Comparison of ENCODE assay signal across 8 mouse cellular contexts in the genomic region with DNA sequence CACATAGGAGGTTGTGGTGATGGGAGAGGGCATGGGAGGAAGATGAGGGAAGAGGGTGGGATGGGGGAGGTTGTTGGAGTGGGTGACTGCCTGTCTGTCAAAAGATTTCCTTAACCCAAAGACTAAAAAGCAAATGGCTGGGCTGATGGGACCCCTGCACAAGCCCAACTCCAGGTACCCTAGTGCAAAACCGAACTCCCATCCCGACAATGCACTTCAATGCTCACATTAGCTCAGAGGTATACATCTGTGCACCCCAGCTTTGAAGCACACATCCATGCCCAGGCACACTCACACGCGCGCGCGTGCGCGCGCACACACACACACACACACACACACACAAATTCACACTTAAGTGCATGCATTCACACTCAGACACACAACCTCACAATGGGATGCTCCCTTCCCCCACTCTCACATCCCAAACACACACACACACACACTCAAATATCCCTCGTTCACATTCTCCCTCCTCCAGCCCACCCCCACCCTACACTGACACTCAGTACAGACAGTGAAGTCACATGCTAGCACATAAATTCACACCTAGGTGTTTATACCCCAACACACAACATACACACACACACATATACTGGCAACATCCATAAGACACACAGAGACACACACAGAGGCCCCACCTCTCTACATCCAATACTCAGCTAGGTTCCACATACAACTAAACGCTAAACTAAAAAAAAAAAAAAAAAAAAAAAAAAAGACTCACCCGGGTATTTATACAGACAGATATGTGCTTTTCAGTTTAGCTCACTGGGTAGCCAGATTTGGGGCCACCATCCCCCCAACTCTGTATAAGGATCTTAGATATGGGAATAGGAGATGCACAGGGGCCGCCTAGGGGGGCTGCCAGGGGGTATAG. TPM values are rescaled to one million over a fixed set of nuclear protein-coding genes. Genes with fewer than 3 reads are reported as not detected.
DNase-seq lines count a peak whose midpoint lies in the region; ATAC-seq and TF ChIP-seq lines count a peak whose summit lies in the region.
"Had no signal": no experiment of that assay in that cellular context is flagged by ENCODE, and none has a peak within 500 bp of the region (broad histone marks: within the 10 kb centered on the region; RNA-seq: fewer than 3 reads in every experiment).

No protein-coding gene starts in this region.

- peak; percentile 57; the same call in 1 of the 2 replicates for TF ChIP-seq POLR2A in limb, embryonic 14.5 days (IDR thresholded peaks at IDR 0.05; ENCODE audit: borderline replicate concordance, extremely low read depth, insufficient read depth, insufficient read length)

- H3K36me3 ChIP-seq in lung, embryonic 16.5 days (ENCODE audit: control insufficient read depth, insufficient read depth, low read length): no peaks in the 10 kb centered on the region
- H3K36me3 ChIP-seq in forebrain, embryonic 14.5 days (ENCODE audit: control insufficient read depth, insufficient read depth, low read length): no peaks in the 10 kb centered on the region
- peaks cover 27% of the 10 kb centered on the region for H3K36me3 ChIP-seq in limb, embryonic 14.5 days (ENCODE audit: control insufficient read depth, insufficient read depth, low read length)
- H3K36me3 ChIP-seq in stomach, embryonic 15.5 days: no peaks in the 10 kb centered on the region

- 52% methylated on average over 14 of the region's 14 CpGs for WGBS in lung, embryonic 16.5 days
- 83% methylated on average over 14 of the region's 14 CpGs for WGBS in forebrain, embryonic 14.5 days
- 43% methylated on average over 14 of the region's 14 CpGs for WGBS in limb, embryonic 14.5 days
- 59% methylated on average over 14 of the region's 14 CpGs for WGBS in stomach, embryonic 15.5 days

- H3K4me2 ChIP-seq in lung, embryonic 16.5 days (ENCODE audit: low read depth, low read length): peak overlapping the region; percentile 69
- H3K4me2 ChIP-seq in forebrain, embryonic 14.5 days (ENCODE audit: low read length): peak overlapping the region; percentile 36; the same call in 1 of the 2 replicates
- H3K4me2 ChIP-seq in limb, embryonic 14.5 days (replicated peaks; ENCODE audit: low read depth, low read length, severe bottlenecking): peak overlapping the region; percentile 95
- H3K4me2 ChIP-seq in stomach, embryonic 15.5 days: peak overlapping the region; percentile 52

- no peaks in the 10 kb centered on the region for H3K27me3 ChIP-seq in lung, embryonic 16.5 days (ENCODE audit: control insufficient read depth, insufficient read depth, low read depth, low read length)
- H3K27me3 ChIP-seq in forebrain, embryonic 14.5 days (replicated peaks; ENCODE audit: control insufficient read depth, insufficient read depth, low read length): no peaks in the 10 kb centered on the region
- no peaks in the 10 kb centered on the region for H3K27me3 ChIP-seq in limb, embryonic 14.5 days (ENCODE audit: control insufficient read depth, insufficient read depth, low read length)
- no peaks in the 10 kb centered on the region for H3K27me3 ChIP-seq in stomach, embryonic 15.5 days (replicated peaks)

- peak overlapping the region; percentile 98 for H3K27ac ChIP-seq in lung, embryonic 16.5 days (ENCODE audit: low read length)
- H3K27ac ChIP-seq in forebrain, embryonic 14.5 days (ENCODE audit: low read depth, low read length): no peak overlapping the region
- H3K27ac ChIP-seq in limb, embryonic 14.5 days (replicated peaks; ENCODE audit: low read depth, low read length): peak overlapping the region; percentile 100
- peak overlapping the region; percentile 91 for H3K27ac ChIP-seq in stomach, embryonic 15.5 days

- H3K9me3 ChIP-seq in lung, embryonic 16.5 days (ENCODE audit: control insufficient read depth, low read length): no peaks in the 10 kb centered on the region
- H3K9me3 ChIP-seq in forebrain, embryonic 14.5 days (replicated peaks; ENCODE audit: control insufficient read depth, low read length): no peaks in the 10 kb centered on the region
- no peaks in the 10 kb centered on the region for H3K9me3 ChIP-seq in limb, embryonic 14.5 days (ENCODE audit: control insufficient read depth, low read length)
- no peaks in the 10 kb centered on the region for H3K9me3 ChIP-seq in stomach, embryonic 15.5 days

- no peak for DNase-seq in lung, adult 18-20 months
- DNase-seq in forebrain, embryonic 14.5 days (ENCODE audit: low spot score): no peak
- peak; percentile 30 for DNase-seq in limb, embryonic 14.5 days (ENCODE audit: low spot score)
- DNase-seq in urinary bladder, postnatal 14 days (ENCODE audit: low spot score): no peak
- DNase-seq: adrenal gland, postnatal 25 days had no signal

- H3K4me1 ChIP-seq in lung, embryonic 16.5 days (replicated peaks; ENCODE audit: control insufficient read depth, insufficient read depth, low read length): peaks cover 52% of the 10 kb centered on the region
- peaks cover 6% of the 10 kb centered on the region; the same call in 1 of the 2 replicates for H3K4me1 ChIP-seq in forebrain, embryonic 14.5 days (ENCODE audit: control insufficient read depth, insufficient read depth, low read length)
- peaks cover 56% of the 10 kb centered on the region for H3K4me1 ChIP-seq in limb, embryonic 14.5 days (ENCODE audit: control insufficient read depth, insufficient read depth, low read length)
- H3K4me1 ChIP-seq in stomach, embryonic 15.5 days: peaks cover 42% of the 10 kb centered on the region

- H3K4me3 ChIP-seq in lung, embryonic 16.5 days (ENCODE audit: low read length): peak overlapping the region; percentile 54
- H3K4me3 ChIP-seq in forebrain, embryonic 14.5 days (ENCODE audit: low read depth, low read length): no peak overlapping the region
- H3K4me3 ChIP-seq in limb, embryonic 14.5 days (replicated peaks; ENCODE audit: low read length): peak overlapping the region; percentile 56
- peak overlapping the region; percentile 49 for H3K4me3 ChIP-seq in stomach, embryonic 15.5 days (replicated peaks)

- peak overlapping the region; percentile 82 for H3K9ac ChIP-seq in lung, embryonic 16.5 days (ENCODE audit: low read length)
- no peak overlapping the region for H3K9ac ChIP-seq in forebrain, embryonic 14.5 days (ENCODE audit: low read length)
- H3K9ac ChIP-seq in limb, embryonic 14.5 days (ENCODE audit: low read depth, low read length, severe bottlenecking): peak overlapping the region; percentile 95
- peak overlapping the region; percentile 50; the same call in 1 of the 2 replicates for H3K9ac ChIP-seq in stomach, embryonic 15.5 days

- no peak for ATAC-seq in lung, embryonic 16.5 days (ENCODE audit: low read depth)
- no peak for ATAC-seq in forebrain, embryonic 14.5 days
- no peak for ATAC-seq in limb, embryonic 14.5 days (ENCODE audit: low FRiP score, low read depth)
- ATAC-seq in stomach, embryonic 15.5 days (ENCODE audit: insufficient read depth, low FRiP score, low read depth): no peak
- ATAC-seq in inflammation-experienced regulatory T-cells, adult 6 months: no peak

RNA-seq across cellular contexts. Expression of a gene that starts 31.1 kb away (rescaled TPM):
- 396 and 415 TPM in 2 replicates for polyA plus RNA-seq in lung, embryonic 16.5 days (2015; fragmentation: Nextera tagmentation; extraction: Ambion mirVana)
- polyA plus RNA-seq in forebrain, embryonic 14.5 days (2014; fragmentation: Nextera tagmentation; extraction: Ambion mirVana): 186 and 243 TPM in 2 replicates
- 272 and 324 TPM in 2 replicates for polyA plus RNA-seq in limb, embryonic 14.5 days (2012; rRNA removed)
- polyA plus RNA-seq in limb, embryonic 14.5 days (2014; fragmentation: Nextera tagmentation; extraction: Ambion mirVana): 221 and 244 TPM in 2 replicates
- polyA plus RNA-seq in stomach, embryonic 15.5 days (2015; fragmentation: Nextera tagmentation; extraction: Ambion mirVana): 418 and 429 TPM in 2 replicates
- polyA plus RNA-seq in inflammation-experienced regulatory T-cells, adult 6 months (2017; shearing (Covaris generic)): 100 to 1,000 TPM; 155 to 247 (median 208) TPM

RNA-seq across cellular contexts. Expression of a gene that starts 31.8 kb away (rescaled TPM):
- polyA plus RNA-seq in lung, embryonic 16.5 days (2015; fragmentation: Nextera tagmentation; extraction: Ambion mirVana): 25.8 and 27.9 TPM in 2 replicates
- 15.5 and 20.6 TPM in 2 replicates for polyA plus RNA-seq in forebrain, embryonic 14.5 days (2014; fragmentation: Nextera tagmentation; extraction: Ambion mirVana)
- 56.4 and 63.1 TPM in 2 replicates for polyA plus RNA-seq in limb, embryonic 14.5 days (2012; rRNA removed)
- polyA plus RNA-seq in limb, embryonic 14.5 days (2014; fragmentation: Nextera tagmentation; extraction: Ambion mirVana): 32.4 and 33.3 TPM in 2 replicates
- 24.9 and 25.2 TPM in 2 replicates for polyA plus RNA-seq in stomach, embryonic 15.5 days (2015; fragmentation: Nextera tagmentation; extraction: Ambion mirVana)
- polyA plus RNA-seq in inflammation-experienced regulatory T-cells, adult 6 months (2017; shearing (Covaris generic)): 10 to 100 TPM; 17.4 to 21.7 (median 21.4) TPM

RNA-seq across cellular contexts. Expression of a gene that starts 33.2 kb away (rescaled TPM):
- 46.1 and 50.7 TPM in 2 replicates for polyA plus RNA-seq in lung, embryonic 16.5 days (2015; fragmentation: Nextera tagmentation; extraction: Ambion mirVana)
- polyA plus RNA-seq in forebrain, embryonic 14.5 days (2014; fragmentation: Nextera tagmentation; extraction: Ambion mirVana): 37.3 and 48.0 TPM in 2 replicates
- polyA plus RNA-seq in limb, embryonic 14.5 days (2012; rRNA removed): 196 and 266 TPM in 2 replicates
- polyA plus RNA-seq in limb, embryonic 14.5 days (2014; fragmentation: Nextera tagmentation; extraction: Ambion mirVana): 39.5 and 46.5 TPM in 2 replicates
- polyA plus RNA-seq in stomach, embryonic 15.5 days (2015; fragmentation: Nextera tagmentation; extraction: Ambion mirVana): 33.8 and 41.6 TPM in 2 replicates
- 10 to 100 TPM; 52.5 to 84.8 (median 55.5) TPM for polyA plus RNA-seq in inflammation-experienced regulatory T-cells, adult 6 months (2017; shearing (Covaris generic))

RNA-seq across cellular contexts. Expression of a gene that starts 34.2 kb away (rescaled TPM):
- 5.7 and 5.9 TPM in 2 replicates for polyA plus RNA-seq in lung, embryonic 16.5 days (2015; fragmentation: Nextera tagmentation; extraction: Ambion mirVana)
- 28.2 and 42.8 TPM in 2 replicates for polyA plus RNA-seq in forebrain, embryonic 14.5 days (2014; fragmentation: Nextera tagmentation; extraction: Ambion mirVana)
- polyA plus RNA-seq in limb, embryonic 14.5 days (2012; rRNA removed): 318 and 459 TPM in 2 replicates
- 46.0 and 60.1 TPM in 2 replicates for polyA plus RNA-seq in limb, embryonic 14.5 days (2014; fragmentation: Nextera tagmentation; extraction: Ambion mirVana)
- 12.1 and 12.8 TPM in 2 replicates for polyA plus RNA-seq in stomach, embryonic 15.5 days (2015; fragmentation: Nextera tagmentation; extraction: Ambion mirVana)
- polyA plus RNA-seq in inflammation-experienced regulatory T-cells, adult 6 months (2017; shearing (Covaris generic)): not detected

RNA-seq across cellular contexts. Expression of a gene that starts 59.0 kb away (rescaled TPM):
- polyA plus RNA-seq in lung, embryonic 16.5 days (2015; fragmentation: Nextera tagmentation; extraction: Ambion mirVana): 60.8 and 63.8 TPM in 2 replicates
- polyA plus RNA-seq in forebrain, embryonic 14.5 days (2014; fragmentation: Nextera tagmentation; extraction: Ambion mirVana): 84.2 and 96.6 TPM in 2 replicates
- 64.8 and 69.4 TPM in 2 replicates for polyA plus RNA-seq in limb, embryonic 14.5 days (2012; rRNA removed)
- 59.9 and 67.8 TPM in 2 replicates for polyA plus RNA-seq in limb, embryonic 14.5 days (2014; fragmentation: Nextera tagmentation; extraction: Ambion mirVana)
- 59.6 and 65.4 TPM in 2 replicates for polyA plus RNA-seq in stomach, embryonic 15.5 days (2015; fragmentation: Nextera tagmentation; extraction: Ambion mirVana)
- polyA plus RNA-seq in inflammation-experienced regulatory T-cells, adult 6 months (2017; shearing (Covaris generic)): 10 to 100 TPM; 33.2 to 37.9 (median 36.2) TPM

Comparison
In these comparisons a context has a peak if more than half of its experiments do, and no peak if none do; other contexts are left out.
1. H3K4me2 ChIP-seq: peak in every context shown above with its lines; median percentile 95 in limb, embryonic 14.5 days; 69 in lung, embryonic 16.5 days; 52 in stomach, embryonic 15.5 days; 36 in forebrain, embryonic 14.5 days.